Mouse (Mus musculus) E14TG2a.4 (cell line): ENCODE data around the gene March10.

Source experiments
- CTCF ChIP-seq: conservative IDR thresholded peaks from 2 replicates; pipeline ENCODE4 v1.5.1; 2014; ENCODE audit warnings: low read length
- POU5F1 ChIP-seq: IDR thresholded peaks from 2 replicates; pipeline ENCODE4 v1.6.1; 2014; ENCODE audit warnings: low read length, borderline replicate concordance

DNA sequence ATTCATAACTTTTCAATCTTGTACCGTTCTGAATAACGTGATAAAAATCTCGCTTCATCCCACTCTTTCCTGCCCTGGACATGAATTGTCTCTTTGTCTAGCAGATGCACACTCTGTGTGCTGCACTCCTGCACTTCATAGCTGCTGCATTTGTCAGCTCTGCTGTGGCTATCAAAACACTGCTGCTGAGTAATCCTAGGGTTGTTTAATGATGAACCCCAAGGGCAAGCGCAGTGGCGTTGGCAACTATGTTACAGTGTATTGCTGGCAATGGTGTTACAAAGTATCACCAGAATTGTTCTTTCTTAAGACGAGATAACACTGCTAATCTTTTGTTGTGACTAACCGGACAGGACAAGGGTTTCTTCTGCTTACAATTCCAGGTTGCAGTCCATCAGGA lies 16.7 kb downstream of the March10 start:
- TF ChIP-seq CTCF (no peak), POU5F1 (no peak)
